Mouse (Mus musculus): ENCODE results near the gene Rnf19b. TPM values are rescaled to one million over a fixed set of nuclear protein-coding genes. Genes with fewer than 3 reads are reported as not detected.

The Rnf19b gene
- total and polyA plus RNA-seq, 3 experiments: 75.3 to 104 (median 98.3) TPM

GRCm38 (mm10) chr4:129054757-129055156, 3.3 kb upstream of the Rnf19b start:
- Histone ChIP-seq H3K4me2 (ENCODE audit: insufficient read depth, low read depth, poor library complexity, severe bottlenecking) (no peak overlapping the region), H3K27me3 (replicated peaks) (no peaks in the 10 kb centered on the region), H3K4me1 (ENCODE audit: control insufficient read depth in 1 of 2, insufficient read depth in 2 of 2) (peaks cover 6 to 50% of the 10 kb centered on the region in 2 experiments; a peak in 3 of 4 replicates), H3K4me3 (replicated peaks in 1 of 3; ENCODE audit: low read depth in 2 of 3, low read length in 2 of 3, poor library complexity in 1 of 3) (no peak overlapping the region), H3K9me3 (replicated peaks; ENCODE audit: low read length) (no peaks in the 10 kb centered on the region), H3K9ac (ENCODE audit: insufficient read depth, low read depth) (no peak overlapping the region), H3K79me2 (replicated peaks; ENCODE audit: control insufficient read depth, extremely low read depth, insufficient read depth, poor library complexity, severe bottlenecking) (peaks cover 6% of the 10 kb centered on the region), H3K27ac (ENCODE audit: insufficient read depth, low read depth) (no peak overlapping the region), H3K36me3 (replicated peaks in 1 of 2; ENCODE audit: control insufficient read depth in 1 of 2, insufficient read depth in 1 of 2, low read length in 1 of 2) (peaks cover 0 to 17% of the 10 kb centered on the region in 2 experiments)
- in situ Hi-C loops (cut with MboI; ENCODE audit: low pct_ligation_motif_present, low pct_unique_long_range_greater_than_20kb, low sequenced_read_pairs) (no loop called here), dilution Hi-C loops (cut with MboI; ENCODE audit: extremely low pct_ligation_motif_present, extremely low pct_unique_long_range_greater_than_20kb, low sequenced_read_pairs) (no loop called here)
- DNase-seq (ENCODE audit: extremely low read depth): no peak
- TF ChIP-seq ZC3H11A (IDR thresholded peaks at IDR 0.05; ENCODE audit: low read depth, low read length): no peak
- TF ChIP-seq CHD2 (IDR thresholded peaks at IDR 0.05; ENCODE audit: low read length): no peak
- no peak for TF ChIP-seq MXI1 (IDR thresholded peaks at IDR 0.05; ENCODE audit: low read depth, low read length)
- no peak for TF ChIP-seq UBTF (IDR thresholded peaks at IDR 0.05; ENCODE audit: low read depth, low read length)
- TF ChIP-seq USF2 (conservative IDR thresholded peaks at IDR 0.05; ENCODE audit: low read depth, low read length): no peak
- no peak for TF ChIP-seq RAD21 (IDR thresholded peaks at IDR 0.05; ENCODE audit: low read depth, low read length)
- no peak for TF ChIP-seq EP300 (IDR thresholded peaks at IDR 0.05; ENCODE audit: low read length)
- TF ChIP-seq MAX (IDR thresholded peaks at IDR 0.05; ENCODE audit: low read length): no peak
- no peak for TF ChIP-seq TBP (conservative IDR thresholded peaks at IDR 0.05; ENCODE audit: low read depth, low read length)
- TF ChIP-seq MYC (IDR thresholded peaks at IDR 0.05; ENCODE audit: low read depth, low read length): no peak
- no peak for TF ChIP-seq ZMIZ1 (IDR thresholded peaks at IDR 0.05; ENCODE audit: low read depth, low read length)
- TF ChIP-seq ZKSCAN1 (IDR thresholded peaks at IDR 0.05; ENCODE audit: borderline replicate concordance, low read depth, low read length): no peak
- TF ChIP-seq NRF1 (IDR thresholded peaks at IDR 0.05; ENCODE audit: low read depth, low read length): no peak
- no peak for TF ChIP-seq POLR2A (IDR thresholded peaks at IDR 0.05; ENCODE audit: low read depth, low read length)
- TF ChIP-seq SMC3 (IDR thresholded peaks at IDR 0.05; ENCODE audit: low read depth, low read length): no peak
- no peak for TF ChIP-seq USF1 (IDR thresholded peaks at IDR 0.05; ENCODE audit: low read depth, low read length)
- TF ChIP-seq SIN3A (IDR thresholded peaks at IDR 0.05; ENCODE audit: low read length): no peak

GRCm38 (mm10) chr4:129055562-129055961, 2.5 kb upstream of the Rnf19b start:
- Histone ChIP-seq H3K79me2 (replicated peaks; ENCODE audit: control insufficient read depth, extremely low read depth, insufficient read depth, poor library complexity, severe bottlenecking) (peaks cover 9% of the 10 kb centered on the region), H3K27me3 (replicated peaks) (no peaks in the 10 kb centered on the region), H3K9me3 (replicated peaks; ENCODE audit: low read length) (no peaks in the 10 kb centered on the region), H3K9ac (ENCODE audit: insufficient read depth, low read depth) (no peak overlapping the region), H3K4me1 (ENCODE audit: control insufficient read depth in 1 of 2, insufficient read depth in 2 of 2) (peaks cover 6 to 48% of the 10 kb centered on the region in 2 experiments; a peak in 3 of 4 replicates), H3K27ac (ENCODE audit: insufficient read depth, low read depth) (no peak overlapping the region), H3K4me3 (replicated peaks in 1 of 3; ENCODE audit: low read depth in 2 of 3, low read length in 2 of 3, poor library complexity in 1 of 3) (no peak overlapping the region), H3K36me3 (replicated peaks in 1 of 2; ENCODE audit: control insufficient read depth in 1 of 2, insufficient read depth in 1 of 2, low read length in 1 of 2) (peaks cover 0 to 17% of the 10 kb centered on the region in 2 experiments), H3K4me2 (ENCODE audit: insufficient read depth, low read depth, poor library complexity, severe bottlenecking) (no peak overlapping the region)
- TF ChIP-seq ETS1 (conservative IDR thresholded peaks at IDR 0.05; ENCODE audit: low read depth, low read length): no peak
- no peak for DNase-seq (ENCODE audit: extremely low read depth)
- dilution Hi-C loops (cut with MboI; ENCODE audit: extremely low pct_ligation_motif_present, extremely low pct_unique_long_range_greater_than_20kb, low sequenced_read_pairs): no loop called here
- in situ Hi-C loops (cut with MboI; ENCODE audit: low pct_ligation_motif_present, low pct_unique_long_range_greater_than_20kb, low sequenced_read_pairs): no loop called here

Measured in CH12.LX (cell line).